Mouse (Mus musculus) megakaryocyte, embryonic 14.5 days (primary cell): ENCODE data around the gene Cd300lg.

Source experiments
- FLI1 ChIP-seq: IDR thresholded peaks from 2 replicates; pipeline ENCODE4 v1.6.1; 2012; ENCODE audit warnings: low read length, inconsistent platforms, mixed read lengths
- GATA1 ChIP-seq: IDR thresholded peaks from 3 replicates; pipeline ENCODE4 v1.6.1; 2012; ENCODE audit warnings: mixed read lengths, low read length, inconsistent platforms, borderline replicate concordance

GRCm38 (mm10) chr11:102013201-102013600 is 28.1 kb upstream of the Cd300lg start:
- TF ChIP-seq GATA1: no peak
- TF ChIP-seq FLI1: no peak
